Mouse (Mus musculus) stomach, postnatal 0 days (tissue): ENCODE data around the gene Apol7b. TPM values are rescaled to one million over a fixed set of nuclear protein-coding genes. Genes with fewer than 3 reads are reported as not detected.
"Not testable (repeated sequence)": the region's sequence is repeated elsewhere in the genome, so short reads cannot be mapped to it uniquely, and the experiment has no call there.

Experiments
- ATAC-seq: fragments of 200-750 bp; cut with Nextera tagmentation; 2 replicates; pipeline ENCODE4 v1.8.0; 2017; ENCODE audit not compliant: low FRiP score, low TSS enrichment
- DNase-seq: peaks from one replicate; pipeline ENCODE4 v3.0.0-alpha.2; 2016; ENCODE audit warnings: low spot score
- H3K27ac ChIP-seq: fragments of 300-500 bp; sonication (generic); replicated peaks from 2 replicates; pipeline ENCODE4 v1.5.1; 2014; ENCODE audit warnings: mild to moderate bottlenecking, control low read depth
- H3K27me3 ChIP-seq: fragments of 300-500 bp; sonication (generic); 2 replicates; pipeline ENCODE4 v1.6.1; 2014; ENCODE audit warnings: low read length; ENCODE audit not compliant: control insufficient read depth, insufficient read depth
- H3K36me3 ChIP-seq: fragments of 300-500 bp; sonication (generic); 2 replicates; pipeline ENCODE4 v1.6.1; 2014; ENCODE audit warnings: low read length, mixed read lengths; ENCODE audit not compliant: control insufficient read depth, insufficient read depth
- H3K4me1 ChIP-seq: fragments of 300-500 bp; sonication (generic); replicated peaks from 2 replicates; pipeline ENCODE4 v1.6.1; 2014; ENCODE audit warnings: antibody characterized with exemption; ENCODE audit not compliant: control insufficient read depth, insufficient read depth
- H3K4me2 ChIP-seq: fragments of 300-500 bp; sonication (generic); replicated peaks from 2 replicates; pipeline ENCODE4 v1.6.1; 2014; ENCODE audit warnings: low read depth, mild to moderate bottlenecking, control low read depth, moderate library complexity
- H3K4me3 ChIP-seq: fragments of 300-500 bp; sonication (generic); 2 replicates; pipeline ENCODE4 v1.5.1; 2014; ENCODE audit warnings: low read depth, low read length, control low read depth
- H3K9ac ChIP-seq: fragments of 300-500 bp; sonication (generic); 2 replicates; pipeline ENCODE4 v1.6.1; 2014; ENCODE audit warnings: mild to moderate bottlenecking, low read length, control low read depth, mixed read lengths
- H3K9me3 ChIP-seq: fragments of 300-500 bp; sonication (generic); 2 replicates; pipeline ENCODE4 v1.6.1; 2016; ENCODE audit warnings: low read length; ENCODE audit not compliant: control insufficient read depth
- CTCF ChIP-seq: IDR thresholded peaks from 2 replicates; pipeline ENCODE4 v1.5.1; 2016; ENCODE audit warnings: antibody characterized with exemption, low read depth, mild to moderate bottlenecking, moderate library complexity
- EP300 ChIP-seq: optimal IDR thresholded peaks from 2 replicates; pipeline ENCODE3; 2016; ENCODE audit warnings: antibody characterized with exemption
- WGBS: fragments of 180-500 bp; shearing (Covaris S2); extraction: QIAGEN DNeasy Blood & Tissue Kit; methylation state at CpG from one replicate; pipeline ENCODE4 v1.1.7; 2014; 5-methylcytosine and 5-hydroxymethylcytosine counted together
- polyA plus RNA-seq: library from polyadenylated mRNA; unstranded; fragments of >200 nt; fragmentation: Nextera tagmentation; extraction: Ambion mirVana; gene quantifications from 2 replicates; pipeline ENCODE4 v1.2.1, GENCODE M21; 2015

Apol7b gene
- 0.15 TPM in 1 of 2 replicates, not detected in the other for polyA plus RNA-seq

DNA sequence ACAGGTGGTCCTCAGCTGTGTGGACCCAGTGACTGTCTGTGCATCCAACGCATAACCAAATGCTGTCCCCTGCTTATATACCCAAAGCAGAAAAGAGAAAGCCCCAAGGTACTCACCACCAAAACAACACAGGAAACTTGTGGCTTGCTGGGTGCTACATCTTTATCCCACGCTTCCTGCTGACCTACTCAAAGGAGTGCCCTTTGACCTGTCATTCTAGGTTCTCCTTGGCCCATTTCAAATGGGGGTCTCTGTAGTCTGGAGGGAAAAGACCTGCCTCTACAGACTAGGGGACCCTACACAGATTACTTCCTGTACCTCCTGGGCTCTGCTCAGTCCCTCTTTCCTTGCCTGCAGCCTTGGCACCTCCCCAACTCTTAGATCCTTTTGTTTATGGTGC lies at the start of gene Apol7b:
Apol7b (minus strand) TSS at position 101 of the 400 bp plus-strand sequence.
- H3K9me3 ChIP-seq, H3K9ac ChIP-seq, H3K36me3 ChIP-seq, H3K4me2 ChIP-seq, H3K27me3 ChIP-seq, H3K4me1 ChIP-seq, H3K27ac ChIP-seq, H3K4me3 ChIP-seq, ATAC-seq, DNase-seq: not testable (repeated sequence)
- 90% methylated on average over 2 of the region's 2 CpGs for WGBS

GRCm38 (mm10) chr15:77494694-77495093 lies 47.4 kb upstream of the Apol7b start:
- H3K36me3 ChIP-seq, DNase-seq, H3K9me3 ChIP-seq, H3K4me3 ChIP-seq, H3K9ac ChIP-seq, H3K27ac ChIP-seq, H3K27me3 ChIP-seq, H3K4me2 ChIP-seq, H3K4me1 ChIP-seq, ATAC-seq: not testable (repeated sequence)
- WGBS: 61% methylated on average over 1 of the region's 1 CpGs

DNA sequence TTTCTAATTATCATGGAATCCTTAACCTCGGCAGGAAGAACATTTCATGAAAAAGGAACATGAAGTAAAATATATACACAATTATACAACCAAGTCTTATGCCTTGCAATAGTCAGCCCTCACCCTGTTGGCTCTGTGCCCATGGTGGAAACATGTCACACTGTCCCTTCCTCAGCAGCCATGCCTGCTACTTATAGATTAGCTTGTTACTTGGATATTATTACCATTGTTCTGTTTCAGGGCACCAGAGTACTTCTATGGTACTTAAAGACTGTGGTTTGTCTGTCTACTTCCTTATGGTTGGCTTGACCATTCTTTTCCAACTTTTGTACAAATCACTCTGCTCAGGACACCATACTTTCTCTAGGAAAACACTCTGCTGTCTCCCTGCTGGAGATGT lies 45.9 kb upstream of the Apol7b start:
- ATAC-seq, H3K27me3 ChIP-seq, DNase-seq, H3K4me3 ChIP-seq, H3K9ac ChIP-seq, H3K36me3 ChIP-seq, H3K9me3 ChIP-seq, H3K4me2 ChIP-seq, H3K4me1 ChIP-seq, H3K27ac ChIP-seq: not testable (repeated sequence)
- WGBS: no CpG with 5 or more reads among the region's 1 CpGs

- DNase-seq: no peak
- TF ChIP-seq CTCF (no peak), EP300 (no peak)
- no peaks in the 10 kb centered on the region for H3K36me3 ChIP-seq
- no peak for ATAC-seq
- no peak overlapping the region for H3K27ac ChIP-seq
- WGBS: 59% methylated on average over 4 of the region's 4 CpGs
- no peaks in the 10 kb centered on the region for H3K9me3 ChIP-seq
- no peak overlapping the region for H3K9ac ChIP-seq
- no peaks in the 10 kb centered on the region for H3K27me3 ChIP-seq
- no peak overlapping the region for H3K4me3 ChIP-seq
- H3K4me1 ChIP-seq: no peaks in the 10 kb centered on the region
- no peak overlapping the region for H3K4me2 ChIP-seq
Measured at GRCm38 (mm10) chr15:77482140-77482794, 35.0 kb upstream of the Apol7b start.

DNA sequence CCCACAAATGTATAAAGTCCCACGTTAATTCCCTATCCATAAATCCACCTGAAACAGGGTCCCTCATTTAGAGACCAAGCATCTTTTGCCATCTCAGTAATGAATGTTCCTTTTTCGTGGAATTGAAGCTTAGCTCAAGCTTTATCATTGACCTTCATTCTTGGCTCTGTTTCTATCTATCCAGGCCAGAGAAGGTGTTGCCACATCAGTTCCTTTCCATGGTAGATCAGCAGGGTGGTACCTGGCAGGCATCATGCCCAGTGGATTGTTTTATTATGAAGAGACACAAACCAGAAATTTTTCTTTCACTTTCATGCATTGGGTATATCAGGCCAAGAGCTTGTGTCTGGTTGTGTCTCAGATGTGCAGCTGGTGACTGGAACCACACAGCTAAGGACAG lies 29.4 kb upstream of the Apol7b start, which contains the start of gene Apol10a:
Apol10a (plus strand) TSS at position 355 of the 400 bp plus-strand sequence.
- not testable (repeated sequence) for H3K4me3 ChIP-seq

DNA sequence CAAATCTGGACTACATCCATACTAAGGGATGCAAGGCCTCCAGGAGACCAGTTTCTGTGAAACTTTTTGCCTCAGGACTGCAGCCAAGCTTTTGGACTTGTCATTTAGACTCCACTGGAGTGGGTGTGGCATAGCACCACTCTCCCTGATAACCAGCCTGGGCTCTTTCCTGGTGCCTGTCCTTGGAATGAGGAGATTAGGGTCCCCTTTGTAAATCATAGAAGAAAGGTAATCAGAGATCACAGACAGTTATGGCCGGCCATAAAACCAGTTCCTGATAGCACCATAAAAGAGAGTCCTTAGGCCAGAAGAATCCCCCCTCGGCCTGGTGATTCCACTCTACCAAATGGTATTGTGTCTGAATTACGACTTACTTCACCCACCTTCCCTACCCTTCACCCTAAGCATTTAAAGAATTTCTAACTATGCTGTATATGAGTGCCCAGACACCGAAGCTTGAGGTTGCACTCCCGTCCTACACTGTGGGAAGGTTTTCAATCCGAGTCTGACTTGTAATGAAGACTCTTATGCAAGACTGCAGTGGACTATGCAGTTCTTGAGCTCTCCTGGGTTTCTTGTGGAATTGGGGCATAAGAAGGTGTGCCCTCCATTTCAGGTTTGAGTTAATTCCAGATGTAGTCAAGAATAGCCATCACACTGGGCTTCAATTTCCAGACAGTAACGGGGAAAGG lies 27.6 kb upstream of the Apol7b start:
- ATAC-seq, H3K4me2 ChIP-seq: not testable (repeated sequence)

More for the DNA sequence above, 29.4 kb upstream of the Apol7b start, which contains the start of gene Apol10a:
- not testable (repeated sequence) for H3K4me1 ChIP-seq, H3K36me3 ChIP-seq, H3K27ac ChIP-seq, DNase-seq, H3K9me3 ChIP-seq, H3K4me2 ChIP-seq, ATAC-seq, H3K27me3 ChIP-seq, H3K9ac ChIP-seq
- 77% methylated on average over 2 of the region's 2 CpGs for WGBS

More for the DNA sequence above, 27.6 kb upstream of the Apol7b start:
- H3K9me3 ChIP-seq, H3K27ac ChIP-seq, H3K36me3 ChIP-seq, H3K4me3 ChIP-seq, H3K4me1 ChIP-seq, H3K9ac ChIP-seq, H3K27me3 ChIP-seq, DNase-seq: not testable (repeated sequence)
- 64% methylated on average over 7 of the region's 7 CpGs for WGBS
